Mouse (Mus musculus) liver, embryonic 13.5 days (tissue): ENCODE measurements around the gene Tigit. TPM values are rescaled to one million over a fixed set of nuclear protein-coding genes. Genes with fewer than 3 reads are reported as not detected.

Experiments used
- ATAC-seq: fragments of 200-750 bp; cut with Nextera tagmentation; 2 replicates; pipeline ENCODE4 v1.8.0; 2017; ENCODE audit warnings: low read depth, mild to moderate bottlenecking, moderate number of reproducible peaks, moderate library complexity
- DNase-seq: peaks from one replicate; pipeline ENCODE4 v3.0.0; 2022
- H3K27ac ChIP-seq: fragments of 300-500 bp; sonication (generic); 2 replicates; pipeline ENCODE4 v1.5.1; 2015; ENCODE audit warnings: moderate library complexity, mild to moderate bottlenecking, inconsistent platforms
- H3K27me3 ChIP-seq: fragments of 300-500 bp; sonication (generic); 2 replicates; pipeline ENCODE4 v1.6.1; 2015; ENCODE audit warnings: mild to moderate bottlenecking, inconsistent platforms
- H3K36me3 ChIP-seq: fragments of 300-500 bp; sonication (generic); 2 replicates; pipeline ENCODE4 v1.6.1; 2015; ENCODE audit warnings: mild to moderate bottlenecking, inconsistent platforms
- H3K4me1 ChIP-seq: fragments of 300-500 bp; sonication (generic); replicated peaks from 2 replicates; pipeline ENCODE4 v1.6.1; 2015; ENCODE audit warnings: inconsistent platforms
- H3K4me2 ChIP-seq: fragments of 300-500 bp; sonication (generic); 2 replicates; pipeline ENCODE4 v1.6.1; 2015; ENCODE audit warnings: inconsistent platforms, mild to moderate bottlenecking, moderate library complexity
- H3K4me3 ChIP-seq: fragments of 300-500 bp; sonication (generic); replicated peaks from 2 replicates; pipeline ENCODE4 v1.5.1; 2015; ENCODE audit warnings: mild to moderate bottlenecking, inconsistent platforms
- H3K9ac ChIP-seq: fragments of 300-500 bp; sonication (generic); 2 replicates; pipeline ENCODE4 v1.6.1; 2015; ENCODE audit warnings: mild to moderate bottlenecking, inconsistent platforms
- H3K9me3 ChIP-seq: fragments of 300-500 bp; sonication (generic); replicated peaks from 2 replicates; pipeline ENCODE4 v1.6.1; 2016; ENCODE audit warnings: inconsistent platforms
- WGBS: fragments of 180-500 bp; shearing (Covaris S2); methylation state at CpG from one replicate; pipeline ENCODE4 v1.1.7; 2015; ENCODE audit not compliant: insufficient replicate concordance; 5-methylcytosine and 5-hydroxymethylcytosine counted together
- polyA plus RNA-seq: library from polyadenylated mRNA; unstranded; fragments of >200 nt; fragmentation: Nextera tagmentation; extraction: Ambion mirVana; gene quantifications from 2 replicates; pipeline ENCODE4 v1.2.1, GENCODE M21; 2015

Tigit gene
- not detected in 2 replicates for polyA plus RNA-seq

DNA sequence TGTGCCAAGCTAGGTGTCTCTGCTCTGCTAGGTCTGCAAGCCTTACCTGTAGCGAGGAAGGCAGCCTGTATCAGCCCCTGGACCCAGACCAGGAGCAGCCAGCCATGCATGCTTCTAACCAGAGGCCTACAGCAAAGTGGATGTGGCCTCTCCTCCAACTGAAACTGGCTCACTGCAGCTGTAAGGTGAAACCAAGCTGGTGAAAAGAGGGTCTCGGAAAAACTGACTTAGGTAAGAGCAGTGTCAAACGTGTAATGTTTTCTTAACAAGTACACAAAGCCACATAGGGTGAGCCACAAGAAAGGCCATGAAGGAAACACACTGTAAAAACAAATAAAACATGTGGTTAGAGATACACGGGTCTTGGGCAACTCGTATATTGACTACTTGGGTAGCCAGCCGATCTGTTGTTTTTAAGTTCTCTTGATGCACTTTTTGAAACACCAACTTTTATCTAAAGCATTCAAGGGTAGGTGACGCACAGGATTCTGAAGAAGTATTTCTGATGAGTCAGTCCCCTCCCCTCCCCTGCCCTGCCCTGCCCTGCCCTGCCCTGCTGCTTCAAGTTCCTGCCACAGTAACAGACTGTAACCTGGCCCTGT, at the start of gene Tigit:
Tigit (minus strand) TSS at position 169 of the 602 bp plus-strand sequence.
- H3K27me3 ChIP-seq, result no peaks in the 10 kb centered on the region
- no peaks in the 10 kb centered on the region for H3K9me3 ChIP-seq
- H3K4me1 ChIP-seq, result no peaks in the 10 kb centered on the region
- 43% methylated on average over 7 of the region's 7 CpGs for WGBS
- H3K27ac ChIP-seq, result no peak within 1 kb of the TSS
- no peak for ATAC-seq
- no peak within 1 kb of the TSS for H3K4me2 ChIP-seq
- DNase-seq, result no peak
- no peaks in the 10 kb centered on the region for H3K36me3 ChIP-seq
- no peak within 1 kb of the TSS for H3K4me3 ChIP-seq
- H3K9ac ChIP-seq, result no peak within 1 kb of the TSS

DNA sequence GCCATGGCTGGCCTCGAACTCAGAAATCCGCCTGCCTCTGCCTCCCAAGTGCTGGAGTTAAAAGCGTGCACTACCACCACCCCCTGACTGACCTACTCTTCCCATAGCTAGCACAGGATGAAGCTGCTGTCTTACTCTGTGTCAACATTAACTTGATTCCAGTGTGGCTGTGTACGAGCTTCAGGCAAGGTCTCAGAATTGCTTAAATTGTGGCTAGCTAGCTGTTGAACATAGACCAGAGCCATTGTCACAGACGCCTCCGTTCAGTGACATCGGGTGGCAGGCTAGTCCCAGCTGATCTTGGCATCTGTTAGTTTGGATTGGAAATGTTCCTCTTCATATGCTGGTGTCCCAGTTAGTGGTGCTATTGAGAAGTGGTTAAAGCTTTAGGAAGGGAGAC, 47.4 kb upstream of the Tigit start:
- Histone ChIP-seq H3K4me2 (no peak overlapping the region), H3K4me1 (no peaks in the 10 kb centered on the region), H3K4me3 (no peak overlapping the region), H3K27me3 (no peaks in the 10 kb centered on the region), H3K36me3 (no peaks in the 10 kb centered on the region), H3K27ac (no peak overlapping the region), H3K9ac (no peak overlapping the region), H3K9me3 (no peaks in the 10 kb centered on the region)
- 71% methylated on average over 7 of the region's 7 CpGs for WGBS
- ATAC-seq (no peak), DNase-seq (no peak)

GRCm38 (mm10) chr16:43710651-43711050, 46.7 kb upstream of the Tigit start:
- no peak overlapping the region for H3K4me2 ChIP-seq
- H3K9ac ChIP-seq, result no peak overlapping the region
- no peaks in the 10 kb centered on the region for H3K27me3 ChIP-seq
- DNase-seq (no peak), ATAC-seq (no peak)
- no peaks in the 10 kb centered on the region for H3K9me3 ChIP-seq
- H3K4me1 ChIP-seq, result no peaks in the 10 kb centered on the region
- no peak overlapping the region for H3K27ac ChIP-seq
- H3K36me3 ChIP-seq, result no peaks in the 10 kb centered on the region
- 71% methylated on average over 11 of the region's 11 CpGs for WGBS
- H3K4me3 ChIP-seq, result no peak overlapping the region

GRCm38 (mm10) chr16:43710134-43710475, 46.2 kb upstream of the Tigit start:
- no peak overlapping the region for H3K9ac ChIP-seq
- H3K27ac ChIP-seq, result no peak overlapping the region
- H3K4me3 ChIP-seq, result no peak overlapping the region
- no peaks in the 10 kb centered on the region for H3K27me3 ChIP-seq
- H3K36me3 ChIP-seq, result no peaks in the 10 kb centered on the region
- no peaks in the 10 kb centered on the region for H3K9me3 ChIP-seq
- no peak overlapping the region for H3K4me2 ChIP-seq
- no peak for ATAC-seq
- no peaks in the 10 kb centered on the region for H3K4me1 ChIP-seq
- no peak for DNase-seq
- 57% methylated on average over 6 of the region's 6 CpGs for WGBS

GRCm38 (mm10) chr16:43709432-43710133, 45.6 kb upstream of the Tigit start:
- Histone ChIP-seq H3K27ac (no peak overlapping the region), H3K36me3 (no peaks in the 10 kb centered on the region), H3K4me2 (no peak overlapping the region), H3K27me3 (no peaks in the 10 kb centered on the region), H3K4me3 (no peak overlapping the region), H3K9ac (no peak overlapping the region), H3K9me3 (no peaks in the 10 kb centered on the region), H3K4me1 (no peaks in the 10 kb centered on the region)
- ATAC-seq, result no peak
- WGBS, result 36% methylated on average over 9 of the region's 9 CpGs
- no peak for DNase-seq

- Histone ChIP-seq H3K9me3 (no peaks in the 10 kb centered on the region), H3K9ac (no peak overlapping the region), H3K27ac (no peak overlapping the region), H3K4me1 (no peaks in the 10 kb centered on the region), H3K27me3 (no peaks in the 10 kb centered on the region), H3K4me2 (no peak overlapping the region), H3K4me3 (no peak overlapping the region), H3K36me3 (no peaks in the 10 kb centered on the region)
- WGBS, result 57% methylated on average over 15 of the region's 15 CpGs
- DNase-seq (no peak), ATAC-seq (no peak)
Observed at GRCm38 (mm10) chr16:43709062-43709413, 45.1 kb upstream of the Tigit start.

DNA sequence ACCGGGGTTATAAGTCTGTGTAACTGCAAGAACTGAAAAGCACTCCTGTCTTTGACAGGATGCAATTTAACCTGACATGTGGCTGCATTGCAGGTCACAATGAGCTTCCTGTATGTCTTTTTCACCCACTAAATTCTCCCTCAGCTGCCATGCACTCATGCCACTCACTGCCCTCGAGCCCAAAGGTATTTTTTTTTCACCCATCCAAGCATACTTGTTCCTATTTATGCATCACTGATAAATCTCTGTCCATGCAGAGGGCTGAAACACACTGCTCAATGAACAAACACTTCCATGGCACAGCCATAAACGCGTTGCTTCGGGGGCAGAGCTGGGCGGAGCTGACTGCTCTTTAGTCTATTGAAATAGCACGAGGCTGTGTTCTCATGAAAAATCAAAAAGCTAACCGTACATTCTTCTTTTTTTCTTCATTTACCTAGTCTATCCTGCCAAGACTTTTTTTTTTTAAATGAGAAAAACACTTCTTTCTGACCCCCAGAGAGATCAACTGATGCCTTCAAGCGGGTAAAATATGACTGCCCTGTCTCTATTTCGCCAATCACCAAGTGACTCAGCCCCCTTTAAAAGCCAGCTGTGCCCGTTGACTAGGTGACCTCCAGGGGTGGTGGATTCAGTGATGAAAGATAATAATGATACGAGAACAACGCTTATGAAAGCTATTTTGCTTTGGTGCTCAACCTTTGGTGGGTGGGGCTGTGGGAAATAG, 44.6 kb upstream of the Tigit start:
- Histone ChIP-seq H3K4me2 (no peak overlapping the region), H3K4me1 (no peaks in the 10 kb centered on the region), H3K36me3 (no peaks in the 10 kb centered on the region), H3K27ac (no peak overlapping the region), H3K9ac (no peak overlapping the region), H3K4me3 (no peak overlapping the region), H3K27me3 (no peaks in the 10 kb centered on the region), H3K9me3 (no peaks in the 10 kb centered on the region)
- no peak for ATAC-seq
- DNase-seq, result no peak
- 59% methylated on average over 13 of the region's 13 CpGs for WGBS

DNA sequence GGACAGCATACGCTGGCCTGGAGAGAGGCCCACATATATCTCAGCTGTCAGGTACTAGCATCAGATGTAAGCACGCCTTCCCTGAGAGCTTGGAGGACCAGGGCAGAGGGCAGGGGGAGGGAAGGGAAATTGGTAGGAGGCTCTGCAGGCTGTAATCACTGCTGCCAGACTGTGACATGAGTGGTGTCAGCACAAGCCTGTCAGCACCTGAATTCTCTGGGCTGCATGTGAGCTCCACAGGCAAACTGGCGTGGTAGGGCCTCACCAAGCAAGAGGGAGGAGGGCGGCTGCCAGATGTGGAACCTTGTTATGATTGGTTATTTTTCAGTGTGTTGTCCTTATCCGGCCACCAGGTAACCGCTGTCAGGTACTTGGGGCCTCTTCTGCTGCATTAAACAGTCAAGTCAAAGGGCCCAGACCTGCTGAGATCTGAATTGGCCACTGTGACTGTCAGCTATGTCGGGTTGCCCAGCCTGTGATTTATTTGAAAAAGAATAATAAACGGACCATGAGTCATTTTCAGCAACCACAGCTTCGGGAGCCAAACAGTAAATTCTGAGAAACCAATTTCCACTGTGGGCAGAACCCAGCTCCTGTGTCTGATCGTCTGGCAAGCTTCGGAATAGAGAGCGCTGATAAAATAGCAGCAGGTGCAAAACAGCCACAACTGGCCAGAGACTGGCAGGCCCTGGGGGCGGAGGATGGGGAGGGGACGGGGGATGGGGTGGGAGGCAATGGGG, 38.0 kb upstream of the Tigit start:
- Histone ChIP-seq H3K36me3 (no peaks in the 10 kb centered on the region), H3K27me3 (no peaks in the 10 kb centered on the region), H3K4me2 (no peak overlapping the region), H3K4me1 (no peaks in the 10 kb centered on the region), H3K4me3 (no peak overlapping the region), H3K27ac (no peak overlapping the region), H3K9me3 (no peaks in the 10 kb centered on the region), H3K9ac (no peak overlapping the region)
- WGBS, result 67% methylated on average over 14 of the region's 14 CpGs
- no peak for DNase-seq
- ATAC-seq, result no peak

DNA sequence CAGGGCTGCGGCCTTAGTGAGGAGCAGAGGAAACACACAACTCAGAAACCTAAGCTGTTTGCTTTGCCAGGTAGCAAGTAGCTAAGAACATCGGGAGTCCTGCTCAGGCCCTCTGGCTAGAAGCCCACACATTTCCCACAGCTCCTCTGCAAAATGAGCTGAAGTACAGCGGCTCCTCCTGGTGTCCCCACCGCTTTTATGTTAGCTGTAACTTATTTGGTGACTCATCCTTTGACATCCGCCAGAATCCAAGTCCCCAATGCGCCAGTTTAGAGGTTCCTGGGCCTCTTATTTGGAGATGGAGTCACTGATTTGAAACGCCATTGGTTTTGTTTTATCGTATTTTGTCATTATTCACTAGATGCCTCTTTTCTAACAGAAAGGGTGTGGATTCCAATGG, 36.6 kb upstream of the Tigit start:
- H3K4me3 ChIP-seq, result no peak overlapping the region
- ATAC-seq (no peak), DNase-seq (no peak)
- 75% methylated on average over 8 of the region's 8 CpGs for WGBS
- H3K4me1 ChIP-seq, result no peaks in the 10 kb centered on the region
- no peaks in the 10 kb centered on the region for H3K9me3 ChIP-seq
- H3K9ac ChIP-seq, result no peak overlapping the region
- H3K4me2 ChIP-seq, result no peak overlapping the region
- H3K27ac ChIP-seq, result no peak overlapping the region
- no peaks in the 10 kb centered on the region for H3K27me3 ChIP-seq
- H3K36me3 ChIP-seq, result no peaks in the 10 kb centered on the region

DNA sequence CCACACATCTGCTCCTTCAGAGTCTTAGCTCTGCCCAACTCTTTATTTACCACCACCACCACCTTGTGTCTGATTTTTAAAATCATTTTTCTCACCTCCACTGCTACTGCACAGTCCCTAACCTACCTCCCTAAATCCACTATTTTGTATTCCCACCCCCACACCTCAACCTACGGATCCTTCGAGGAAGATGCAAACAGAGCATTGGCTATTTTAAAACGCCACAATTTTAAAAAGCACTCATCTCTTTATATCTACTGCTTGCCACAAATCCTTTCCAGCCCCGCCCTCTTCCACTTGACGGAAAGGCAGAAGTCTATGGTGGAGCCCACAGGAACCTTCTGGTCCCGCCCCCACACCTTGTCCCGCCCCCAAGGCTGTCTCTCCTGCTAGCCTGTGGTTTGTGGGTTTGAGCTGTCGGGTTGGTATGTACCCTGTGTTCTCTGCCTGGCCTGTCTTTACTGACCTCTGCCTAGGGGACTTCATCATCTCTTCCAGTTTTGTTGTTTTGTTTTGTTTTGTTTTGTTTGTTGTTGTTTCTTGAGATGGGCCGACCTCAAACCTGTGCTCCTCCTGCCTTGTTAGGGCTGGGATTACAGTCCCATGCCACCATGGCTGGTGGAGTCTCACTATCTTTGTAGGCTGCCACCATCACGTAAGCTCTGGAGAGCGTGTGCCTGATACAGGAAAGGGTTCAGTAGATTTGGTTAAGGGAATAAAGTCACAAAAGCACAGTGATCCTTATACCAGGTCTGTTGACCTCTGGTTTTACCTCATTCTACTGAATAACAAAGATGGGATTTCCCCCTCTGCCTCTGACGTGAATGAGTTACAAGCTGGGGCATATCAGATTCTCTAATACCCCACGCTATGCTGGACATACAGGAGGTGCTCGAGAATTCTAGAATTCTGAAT, 35.0 kb upstream of the Tigit start:
- no peaks in the 10 kb centered on the region for H3K4me1 ChIP-seq
- no peaks in the 10 kb centered on the region for H3K36me3 ChIP-seq
- no peaks in the 10 kb centered on the region for H3K27me3 ChIP-seq
- H3K4me3 ChIP-seq, result no peak overlapping the region
- DNase-seq (peak; percentile 5), ATAC-seq (no peak; the same call in 1 of the 2 replicates)
- H3K9me3 ChIP-seq, result no peaks in the 10 kb centered on the region
- 36% methylated on average over 14 of the region's 14 CpGs for WGBS
- no peak overlapping the region for H3K9ac ChIP-seq
- no peak overlapping the region for H3K27ac ChIP-seq
- H3K4me2 ChIP-seq, result no peak overlapping the region
